Mouse (Mus musculus) right cerebral cortex, postnatal 36 days (tissue): ENCODE data around the gene Otulinl.

Experiments used
- DNase-seq, 2 experiments: peaks; one replicate each; pipeline ENCODE4 v3.0.0; 2022; ENCODE audit warnings: low spot score in 2 of 2, mixed read lengths in 1 of 2

The Otulinl gene

DNA sequence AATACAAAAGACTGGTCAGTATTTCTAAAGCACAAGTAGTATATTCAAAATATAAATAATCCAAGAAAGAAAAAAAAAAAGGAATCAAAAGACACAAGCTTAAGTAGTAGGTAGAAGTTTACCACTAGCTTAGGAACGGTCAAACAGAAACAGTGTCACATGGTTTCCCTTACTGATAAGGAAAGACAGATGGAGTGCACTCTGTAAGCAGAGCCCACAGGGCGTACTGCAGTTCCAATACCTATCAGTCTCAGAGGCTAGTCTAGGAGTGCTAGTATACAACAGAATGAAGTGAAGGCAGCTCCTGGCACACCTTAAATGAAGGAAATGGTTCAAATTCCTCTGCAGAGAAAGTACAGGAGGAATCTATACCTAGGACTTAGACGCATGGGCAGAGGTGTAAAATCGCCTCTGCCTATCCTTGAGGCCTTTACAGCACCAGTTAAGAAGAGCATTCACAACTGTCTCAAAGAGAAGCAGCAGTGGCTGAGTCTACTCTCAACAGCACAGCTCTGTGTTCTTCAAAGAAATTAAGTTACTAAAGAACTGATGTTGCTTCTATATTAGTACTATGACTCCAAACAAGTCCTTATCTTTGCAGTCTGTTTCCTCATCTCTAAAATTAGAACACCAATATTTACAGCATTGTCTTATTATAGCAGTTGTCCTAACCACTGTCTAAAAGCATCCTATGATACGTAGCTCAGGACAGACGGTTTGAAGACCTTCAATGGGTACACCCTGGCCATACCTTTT lies 62.4 kb downstream of the Otulinl start:
- no peak for DNase-seq

DNA sequence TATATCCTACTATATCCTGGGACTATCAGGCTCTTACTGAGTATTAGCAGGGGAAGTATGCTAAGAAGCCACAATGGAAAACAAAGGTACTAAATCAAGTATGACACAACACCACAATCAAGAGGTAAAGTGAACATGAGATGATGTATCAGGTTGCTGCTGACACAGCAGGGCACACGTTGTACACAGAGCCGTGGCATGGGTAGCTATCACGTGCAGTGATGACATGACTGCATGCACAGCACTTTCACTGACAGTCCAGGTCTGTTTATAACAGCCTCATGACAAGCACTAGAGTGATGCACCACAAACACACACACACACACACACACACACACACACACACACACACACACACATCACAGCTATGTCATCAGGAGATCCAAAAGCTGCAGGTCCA lies 64.2 kb downstream of the Otulinl start:
- DNase-seq, result no peak

DNA sequence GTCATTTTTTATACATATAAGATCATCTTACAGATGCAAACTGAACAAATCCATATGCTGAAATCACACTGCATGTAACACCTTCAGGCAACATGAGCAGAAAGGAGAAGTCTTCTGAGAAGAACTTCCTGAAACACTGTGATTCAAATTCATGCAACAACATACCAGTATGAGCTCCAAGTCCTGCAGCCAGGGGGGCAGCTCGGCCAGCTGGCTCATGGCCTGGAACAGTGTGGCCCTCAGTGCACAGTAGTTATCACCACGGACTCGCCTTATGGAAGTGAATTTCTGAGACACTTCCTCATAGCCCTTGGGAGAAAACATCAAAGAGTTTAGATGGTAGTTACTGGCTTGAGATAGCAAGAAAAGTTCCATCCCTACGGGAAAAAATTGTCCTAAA lies 65.2 kb downstream of the Otulinl start:
- DNase-seq, result peak in 1 of 2 experiments; percentile 36

DNA sequence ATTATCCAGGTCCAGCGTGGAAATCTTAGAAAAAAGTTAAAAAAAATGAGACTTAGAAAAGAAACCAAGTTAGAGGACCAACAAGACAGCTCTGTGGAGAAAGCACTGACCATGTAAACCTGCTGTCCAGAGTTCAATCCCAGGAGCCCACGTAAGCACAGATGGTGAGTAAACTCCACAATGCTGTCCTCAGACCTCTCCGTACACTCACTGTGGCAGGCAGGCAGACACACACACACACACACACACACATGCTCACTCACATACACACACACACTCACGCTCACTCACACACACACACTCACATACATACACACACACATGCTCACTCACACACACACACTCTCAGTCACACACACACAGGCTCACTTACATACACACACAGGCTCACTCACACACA lies 68.1 kb downstream of the Otulinl start:
- DNase-seq, result no peak

DNA sequence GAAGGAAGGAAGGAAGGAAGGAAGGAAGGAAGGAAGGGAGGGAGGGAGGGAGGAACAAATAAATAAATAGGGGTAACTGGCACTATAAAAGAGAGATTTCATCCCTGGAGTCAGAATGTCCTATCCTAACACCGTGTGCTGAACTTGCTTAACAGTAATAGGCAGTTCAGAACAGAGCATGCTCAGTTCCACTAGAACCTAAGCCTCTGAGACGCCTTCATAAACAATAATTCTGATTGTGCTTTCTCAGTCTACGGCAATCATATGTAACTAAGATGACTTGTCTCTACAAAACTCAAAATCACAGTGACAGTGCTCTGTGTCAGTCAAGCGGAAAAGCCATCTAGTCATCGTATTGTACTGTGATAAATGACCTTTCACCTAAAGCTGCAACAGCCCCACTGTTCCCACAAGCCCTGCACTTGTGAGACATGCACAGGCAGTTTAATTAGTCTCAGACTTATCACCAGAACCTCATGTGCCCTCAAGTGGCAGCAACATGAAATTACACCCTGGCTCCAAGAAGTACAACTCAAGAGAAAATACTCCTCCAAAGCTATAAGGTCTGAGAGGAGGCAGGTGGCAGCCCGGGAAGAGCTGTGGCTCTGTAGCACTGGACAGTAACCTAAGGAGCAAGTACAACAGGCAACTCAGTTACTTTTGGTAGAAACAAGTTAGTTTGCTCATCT lies 68.7 kb downstream of the Otulinl start:
- peak in 1 of 2 experiments; percentile 30 for DNase-seq

DNA sequence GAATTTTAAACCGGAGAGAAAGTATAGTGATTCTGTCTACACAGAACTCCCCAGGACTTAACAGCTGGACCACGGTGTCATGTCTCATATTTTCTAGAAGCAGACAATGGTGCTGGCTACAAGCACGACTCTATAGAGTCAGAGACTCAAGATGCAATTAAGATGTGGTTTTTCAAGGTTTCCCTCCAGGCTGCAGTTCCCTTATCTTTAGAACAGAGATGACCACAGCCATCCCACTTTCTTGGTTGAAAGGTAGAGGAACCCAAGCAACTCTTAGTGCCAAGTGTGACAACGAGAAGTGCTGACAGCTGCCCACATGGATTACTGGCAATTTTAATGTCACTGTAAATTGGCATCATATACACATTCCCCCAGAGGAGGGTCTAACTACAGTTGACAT lies 71.8 kb downstream of the Otulinl start:
- no peak for DNase-seq

DNA sequence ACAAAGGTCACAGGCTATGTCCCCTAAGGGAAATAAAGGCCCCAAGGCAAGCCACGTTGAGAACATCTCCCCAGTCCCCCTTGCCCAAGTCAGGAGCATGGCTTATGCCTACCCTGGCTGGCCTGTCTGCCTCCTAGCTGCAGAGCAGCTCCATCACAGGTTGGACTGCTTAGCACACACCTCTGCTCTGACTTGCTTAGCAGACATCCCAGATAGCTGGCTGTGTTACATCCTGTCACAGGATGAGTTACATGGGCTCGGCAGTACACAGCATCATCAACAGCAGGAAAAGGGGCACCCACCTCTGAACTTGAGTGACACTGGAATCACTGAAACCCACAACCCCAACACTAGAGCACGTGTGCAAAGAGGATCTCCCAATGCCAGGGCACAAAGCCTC lies 76.1 kb downstream of the Otulinl start:
- no peak for DNase-seq
